Comparison of ENCODE assay signal across 18 mouse cellular contexts in genomic region chr3:33580599-33580998, GRCm38 (mm10).
"Had no signal": no experiment of that assay in that cellular context is flagged by ENCODE, and none has a peak within 500 bp of the region (broad histone marks: within the 10 kb centered on the region; RNA-seq: fewer than 3 reads in every experiment).

No protein-coding gene starts in this region.

- H3K36me3 ChIP-seq: liver, embryonic 15.5 days; lung, embryonic 15.5 days; midbrain, embryonic 13.5 days; midbrain, embryonic 15.5 days; neural tube, embryonic 12.5 days had no signal

- H3K4me1 ChIP-seq: liver, embryonic 15.5 days; lung, embryonic 15.5 days; megakaryocyte, embryonic 14.5 days; midbrain, embryonic 13.5 days; midbrain, embryonic 15.5 days; neural tube, embryonic 12.5 days had no signal

- H3K9me3 ChIP-seq: liver, embryonic 15.5 days; lung, embryonic 15.5 days; midbrain, embryonic 13.5 days; midbrain, embryonic 15.5 days; neural tube, embryonic 12.5 days had no signal

- H3K27ac ChIP-seq: liver, embryonic 15.5 days; lung, embryonic 15.5 days; macrophage; midbrain, embryonic 13.5 days; midbrain, embryonic 15.5 days; neural tube, embryonic 12.5 days had no signal

- DNase-seq: liver, postnatal 0 days; lung, adult 2 months; lung, postnatal 14 days; lung, postnatal 36 days; retina, postnatal 1 day; right cerebral cortex, adult 18-20 months; right cerebral cortex, postnatal 4 days; spleen, adult 18-20 months; thymus, adult 18-20 months; thymus, postnatal 14 days; thymus, postnatal 36 days had no signal

- H3K4me3 ChIP-seq: liver, embryonic 15.5 days; lung, embryonic 15.5 days; megakaryocyte, embryonic 14.5 days; midbrain, embryonic 13.5 days; midbrain, embryonic 15.5 days; neural tube, embryonic 12.5 days had no signal

- H3K9ac ChIP-seq: liver, embryonic 15.5 days; liver, postnatal 0 days; lung, embryonic 15.5 days; midbrain, embryonic 13.5 days; midbrain, embryonic 15.5 days; neural tube, embryonic 12.5 days had no signal

- H3K27me3 ChIP-seq: liver, embryonic 15.5 days; lung, embryonic 15.5 days; megakaryocyte, embryonic 14.5 days; midbrain, embryonic 13.5 days; midbrain, embryonic 15.5 days; neural tube, embryonic 12.5 days had no signal
